Mouse (Mus musculus): ENCODE results near the gene Rbm44.

Gene Rbm44

GRCm38 (mm10) chr1:91176871-91177270, 32.0 kb downstream of the Rbm44 start:
- no peak for DNase-seq (ENCODE audit: inconsistent age in 2 of 2, low spot score in 1 of 2)

- DNase-seq (ENCODE audit: inconsistent age in 2 of 2, low spot score in 1 of 2): peak; percentile 64 to 88
Observed at GRCm38 (mm10) chr1:91179086-91179485, 34.2 kb downstream of the Rbm44 start.

- DNase-seq (ENCODE audit: inconsistent age in 2 of 2, low spot score in 1 of 2): peak; percentile 38 to 62
Observed at GRCm38 (mm10) chr1:91179533-91180173, 34.8 kb downstream of the Rbm44 start, which contains the start of gene Ramp1. Gene Ramp1, plus strand, starts transcription at chr1:91179822.

- no peak for DNase-seq (ENCODE audit: inconsistent age in 2 of 2, low spot score in 1 of 2)
Observed at GRCm38 (mm10) chr1:91180174-91180565, 35.3 kb downstream of the Rbm44 start.

GRCm38 (mm10) chr1:91180723-91181122, 35.8 kb downstream of the Rbm44 start:
- no peak for DNase-seq (ENCODE audit: inconsistent age in 2 of 2, low spot score in 1 of 2)

- DNase-seq (ENCODE audit: inconsistent age in 2 of 2, low spot score in 1 of 2): no peak
Observed at GRCm38 (mm10) chr1:91181261-91181660, 36.4 kb downstream of the Rbm44 start.

GRCm38 (mm10) chr1:91181784-91182450, 37.0 kb downstream of the Rbm44 start:
- DNase-seq (ENCODE audit: inconsistent age in 2 of 2, low spot score in 1 of 2): peak in 1 of 2 experiments; percentile 42

- no peak for DNase-seq (ENCODE audit: inconsistent age in 2 of 2, low spot score in 1 of 2)
Observed at GRCm38 (mm10) chr1:91183305-91183704, 38.4 kb downstream of the Rbm44 start.

GRCm38 (mm10) chr1:91186677-91187076, 41.8 kb downstream of the Rbm44 start:
- no peak for DNase-seq (ENCODE audit: inconsistent age in 2 of 2, low spot score in 1 of 2)

- DNase-seq (ENCODE audit: inconsistent age in 2 of 2, low spot score in 1 of 2): no peak
Observed at GRCm38 (mm10) chr1:91187315-91187714, 42.4 kb downstream of the Rbm44 start.

- no peak for DNase-seq (ENCODE audit: inconsistent age in 2 of 2, low spot score in 1 of 2)
Observed at GRCm38 (mm10) chr1:91187786-91188640, 43.1 kb downstream of the Rbm44 start.

GRCm38 (mm10) chr1:91188851-91189460, 44.1 kb downstream of the Rbm44 start:
- DNase-seq (ENCODE audit: inconsistent age in 2 of 2, low spot score in 1 of 2): no peak

GRCm38 (mm10) chr1:91192184-91192583, 47.3 kb downstream of the Rbm44 start:
- no peak for DNase-seq (ENCODE audit: inconsistent age in 2 of 2, low spot score in 1 of 2)

- no peak for DNase-seq (ENCODE audit: inconsistent age in 2 of 2, low spot score in 1 of 2)
Observed at GRCm38 (mm10) chr1:91193242-91193641, 48.4 kb downstream of the Rbm44 start.

GRCm38 (mm10) chr1:91193680-91194079, 48.8 kb downstream of the Rbm44 start:
- DNase-seq (ENCODE audit: inconsistent age in 2 of 2, low spot score in 1 of 2): no peak

- DNase-seq (ENCODE audit: inconsistent age in 2 of 2, low spot score in 1 of 2): no peak
Observed at GRCm38 (mm10) chr1:91199793-91200192, 54.9 kb downstream of the Rbm44 start.

- no peak for DNase-seq (ENCODE audit: inconsistent age in 2 of 2, low spot score in 1 of 2)
Observed at GRCm38 (mm10) chr1:91201122-91201521, 56.2 kb downstream of the Rbm44 start.

GRCm38 (mm10) chr1:91204221-91204765, 59.4 kb downstream of the Rbm44 start:
- DNase-seq (ENCODE audit: inconsistent age in 2 of 2, low spot score in 1 of 2): no peak

- DNase-seq (ENCODE audit: inconsistent age in 2 of 2, low spot score in 1 of 2): no peak
Observed at GRCm38 (mm10) chr1:91205651-91206050, 60.8 kb downstream of the Rbm44 start.

- no peak for DNase-seq (ENCODE audit: inconsistent age in 2 of 2, low spot score in 1 of 2)
Observed at GRCm38 (mm10) chr1:91206336-91206735, 61.4 kb downstream of the Rbm44 start.

- no peak for DNase-seq (ENCODE audit: inconsistent age in 2 of 2, low spot score in 1 of 2)
Observed at GRCm38 (mm10) chr1:91206873-91207272, 62.0 kb downstream of the Rbm44 start.

Data from adrenal gland, adult (tissue).